Mouse (Mus musculus) limb, embryonic 11.5 days (tissue): ENCODE data around the gene Rac2. TPM values are rescaled to one million over a fixed set of nuclear protein-coding genes. Genes with fewer than 3 reads are reported as not detected.

Source experiments
- ATAC-seq: fragments of 200-750 bp; cut with Nextera tagmentation; 2 replicates; pipeline ENCODE4 v1.8.0; 2017; ENCODE audit warnings: low read depth; ENCODE audit not compliant: insufficient number of reproducible peaks, low FRiP score, low TSS enrichment
- DNase-seq: peaks from one replicate; pipeline ENCODE4 v3.0.0-alpha.2; 2015; ENCODE audit warnings: low spot score
- H3K27ac ChIP-seq: fragments of 300-500 bp; sonication (generic); replicated peaks from 2 replicates; pipeline ENCODE4 v1.5.1; 2014; ENCODE audit warnings: low read depth, mild to moderate bottlenecking, low read length
- H3K27me3 ChIP-seq: fragments of 300-500 bp; sonication (generic); 2 replicates; pipeline ENCODE4 v1.6.1; 2014; ENCODE audit warnings: mild to moderate bottlenecking, low read length, mixed read lengths; ENCODE audit not compliant: control insufficient read depth, insufficient read depth
- H3K36me3 ChIP-seq: fragments of 300-500 bp; sonication (generic); 2 replicates; pipeline ENCODE4 v1.6.1; 2014; ENCODE audit warnings: mild to moderate bottlenecking, low read length, moderate library complexity, mixed read lengths; ENCODE audit not compliant: control insufficient read depth, insufficient read depth
- H3K4me1 ChIP-seq: fragments of 300-500 bp; sonication (generic); 2 replicates; pipeline ENCODE4 v1.6.1; 2014; ENCODE audit warnings: low read length, mixed read lengths; ENCODE audit not compliant: control insufficient read depth, insufficient read depth
- H3K4me2 ChIP-seq: fragments of 300-500 bp; sonication (generic); 2 replicates; pipeline ENCODE4 v1.6.1; 2014; ENCODE audit warnings: low read depth, mild to moderate bottlenecking, moderate library complexity; ENCODE audit not compliant: severe bottlenecking
- H3K4me3 ChIP-seq: fragments of 300-500 bp; sonication (generic); 2 replicates; pipeline ENCODE4 v1.5.1; 2014; ENCODE audit warnings: low read depth, low read length
- H3K9ac ChIP-seq: fragments of 300-500 bp; sonication (generic); 2 replicates; pipeline ENCODE4 v1.6.1; 2014; ENCODE audit warnings: mild to moderate bottlenecking, low read length
- H3K9me3 ChIP-seq: fragments of 300-500 bp; sonication (generic); 2 replicates; pipeline ENCODE4 v1.6.1; 2016; ENCODE audit warnings: low read length; ENCODE audit not compliant: control insufficient read depth
- WGBS: fragments of 180-500 bp; shearing (Covaris S2); extraction: QIAGEN DNeasy Blood & Tissue Kit; methylation state at CpG from one replicate; pipeline ENCODE4 v1.1.7; 2014; 5-methylcytosine and 5-hydroxymethylcytosine counted together
- polyA plus RNA-seq: library from polyadenylated mRNA; unstranded; fragments of >200 nt; fragmentation: Nextera tagmentation; extraction: Ambion mirVana; gene quantifications from 2 replicates; pipeline ENCODE4 v1.2.1, GENCODE M21; 2014

Rac2 gene
- 5.9 and 6.8 TPM in 2 replicates for polyA plus RNA-seq

GRCm38 (mm10) chr15:78572658-78573397 lies at the start of gene Rac2:
Gene Rac2 (minus strand): TSS chr15:78572783.
- H3K9me3 ChIP-seq, result no peaks in the 10 kb centered on the region

GRCm38 (mm10) chr15:78616973-78617372 lies 44.4 kb upstream of the Rac2 start:
- 91% methylated on average over 2 of the region's 2 CpGs for WGBS
- no peak for DNase-seq
- no peak for ATAC-seq
- no peaks in the 10 kb centered on the region for H3K27me3 ChIP-seq
- no peak overlapping the region for H3K9ac ChIP-seq
- H3K4me1 ChIP-seq, result no peaks in the 10 kb centered on the region
- H3K9me3 ChIP-seq, result no peaks in the 10 kb centered on the region
- H3K4me3 ChIP-seq, result no peak overlapping the region
- no peaks in the 10 kb centered on the region for H3K36me3 ChIP-seq
- H3K27ac ChIP-seq, result no peak overlapping the region
- H3K4me2 ChIP-seq, result no peak overlapping the region

More at GRCm38 (mm10) chr15:78572658-78573397, at the start of gene Rac2:
- Histone ChIP-seq H3K4me2 (no peak within 1 kb of the TSS), H3K4me3 (no peak within 1 kb of the TSS), H3K27ac (no peak within 1 kb of the TSS), H3K9ac (no peak within 1 kb of the TSS), H3K27me3 (no peaks in the 10 kb centered on the region), H3K4me1 (no peaks in the 10 kb centered on the region), H3K36me3 (no peaks in the 10 kb centered on the region)
- ATAC-seq, result no peak
- no peak for DNase-seq
- WGBS, result 84% methylated on average over 8 of the region's 8 CpGs

- no peaks in the 10 kb centered on the region for H3K9me3 ChIP-seq
- ATAC-seq, result no peak
- no peak overlapping the region for H3K9ac ChIP-seq
- no peak for DNase-seq
- H3K4me2 ChIP-seq, result no peak overlapping the region
- no peak overlapping the region for H3K27ac ChIP-seq
- H3K27me3 ChIP-seq, result no peaks in the 10 kb centered on the region
- 0 out of 2 replicates have a peak, but pooled peaks cover 3% of the 10 kb centered on the region for H3K4me1 ChIP-seq
- H3K4me3 ChIP-seq, result no peak overlapping the region
- H3K36me3 ChIP-seq, result no peaks in the 10 kb centered on the region
- 91% methylated on average over 7 of the region's 7 CpGs for WGBS
Measured at GRCm38 (mm10) chr15:78614536-78614935, 42.0 kb upstream of the Rac2 start.

GRCm38 (mm10) chr15:78610705-78611462 lies 38.3 kb upstream of the Rac2 start:
- H3K9ac ChIP-seq, result no peak overlapping the region
- DNase-seq, result no peak
- H3K4me2 ChIP-seq, result no peak overlapping the region
- 49% methylated on average over 12 of the region's 12 CpGs for WGBS
- H3K36me3 ChIP-seq, result no peaks in the 10 kb centered on the region
- no peaks in the 10 kb centered on the region for H3K27me3 ChIP-seq
- H3K4me3 ChIP-seq, result no peak overlapping the region
- H3K9me3 ChIP-seq, result no peaks in the 10 kb centered on the region
- ATAC-seq, result no peak
- H3K27ac ChIP-seq, result no peak overlapping the region
- 0 out of 2 replicates have a peak, but pooled peaks cover 3% of the 10 kb centered on the region for H3K4me1 ChIP-seq

GRCm38 (mm10) chr15:78607463-78607862 lies 34.9 kb upstream of the Rac2 start:
- H3K4me1 ChIP-seq, result peaks cover 3% of the 10 kb centered on the region; the same call in 1 of the 2 replicates
- no peaks in the 10 kb centered on the region for H3K27me3 ChIP-seq
- no peak overlapping the region for H3K4me2 ChIP-seq
- H3K9ac ChIP-seq, result no peak overlapping the region
- 82% methylated on average over 4 of the region's 4 CpGs for WGBS
- DNase-seq, result no peak
- no peak overlapping the region for H3K4me3 ChIP-seq
- ATAC-seq, result no peak
- no peaks in the 10 kb centered on the region for H3K9me3 ChIP-seq
- no peak overlapping the region for H3K27ac ChIP-seq
- no peaks in the 10 kb centered on the region for H3K36me3 ChIP-seq

GRCm38 (mm10) chr15:78606059-78606458 lies 33.5 kb upstream of the Rac2 start:
- WGBS, result 81% methylated on average over 6 of the region's 6 CpGs
- peaks cover 1% of the 10 kb centered on the region; the same call in 1 of the 2 replicates for H3K4me1 ChIP-seq
- H3K9ac ChIP-seq, result no peak overlapping the region
- H3K27me3 ChIP-seq, result no peaks in the 10 kb centered on the region
- no peaks in the 10 kb centered on the region for H3K36me3 ChIP-seq
- ATAC-seq, result no peak
- no peak overlapping the region for H3K27ac ChIP-seq
- H3K4me3 ChIP-seq, result no peak overlapping the region
- H3K4me2 ChIP-seq, result no peak overlapping the region
- H3K9me3 ChIP-seq, result no peaks in the 10 kb centered on the region
- DNase-seq, result no peak

GRCm38 (mm10) chr15:78605371-78605791 lies 32.8 kb upstream of the Rac2 start:
- Histone ChIP-seq H3K4me2 (no peak overlapping the region), H3K27ac (no peak overlapping the region), H3K4me1 (no peaks in the 10 kb centered on the region; the same call in 1 of the 2 replicates), H3K9ac (no peak overlapping the region), H3K4me3 (no peak overlapping the region), H3K36me3 (no peaks in the 10 kb centered on the region), H3K9me3 (no peaks in the 10 kb centered on the region), H3K27me3 (no peaks in the 10 kb centered on the region)
- DNase-seq (no peak), ATAC-seq (no peak)
- WGBS, result 57% methylated on average over 3 of the region's 3 CpGs

GRCm38 (mm10) chr15:78604255-78604654 lies 31.7 kb upstream of the Rac2 start:
- H3K4me3 ChIP-seq, result no peak overlapping the region
- H3K9ac ChIP-seq, result no peak overlapping the region
- no peak overlapping the region for H3K27ac ChIP-seq
- WGBS, result 70% methylated on average over 6 of the region's 6 CpGs
- no peaks in the 10 kb centered on the region for H3K9me3 ChIP-seq
- no peak overlapping the region for H3K4me2 ChIP-seq
- DNase-seq, result no peak
- no peak for ATAC-seq
- H3K4me1 ChIP-seq, result no peaks in the 10 kb centered on the region; the same call in 1 of the 2 replicates
- no peaks in the 10 kb centered on the region for H3K36me3 ChIP-seq
- no peaks in the 10 kb centered on the region for H3K27me3 ChIP-seq
